Mouse (Mus musculus): ENCODE measurements around the gene Evl.
"Not testable (repeated sequence)": the region's sequence is repeated elsewhere in the genome, so short reads cannot be mapped to it uniquely, and the experiment has no call there.

Evl gene

DNA sequence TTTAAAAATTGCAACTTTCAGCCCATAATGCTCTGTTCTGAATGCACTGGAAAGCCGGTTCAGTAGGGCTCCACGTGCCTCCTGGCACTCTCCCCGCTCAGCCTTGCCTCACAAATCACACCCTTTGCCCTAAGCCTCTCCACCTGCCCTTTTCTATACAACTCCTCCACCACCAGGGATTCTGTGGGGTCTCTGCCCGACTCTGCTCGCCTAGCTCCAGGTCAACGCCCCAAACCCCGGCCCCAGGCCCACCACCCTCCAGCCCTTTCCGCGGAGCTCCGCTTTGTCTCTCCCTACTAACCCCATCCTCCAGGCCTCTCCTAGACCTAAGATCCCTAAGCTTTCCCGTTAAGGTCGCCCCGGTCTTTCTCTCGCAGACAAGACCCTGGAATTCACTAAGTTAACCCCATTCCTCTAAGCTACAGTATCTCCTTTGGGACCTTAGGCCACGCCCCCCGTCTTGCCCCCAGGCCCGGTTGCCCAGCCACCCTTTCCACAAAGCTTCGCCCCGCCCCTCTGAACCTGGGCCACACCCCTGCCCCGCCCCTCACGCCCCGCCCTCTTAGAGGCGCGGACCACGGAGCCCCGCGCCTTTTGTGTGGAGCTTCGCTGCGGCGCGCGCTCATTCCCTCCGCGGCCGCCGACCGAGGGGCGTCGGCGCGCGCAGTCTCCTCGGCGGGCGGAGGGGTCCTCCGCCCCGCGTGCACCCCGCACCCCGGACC is at the start of gene Evl:
Evl (plus strand) TSS at position 601 of the 722 bp plus-strand sequence.
- peak; percentile 60 for DNase-seq (ENCODE audit: low spot score)

DNA sequence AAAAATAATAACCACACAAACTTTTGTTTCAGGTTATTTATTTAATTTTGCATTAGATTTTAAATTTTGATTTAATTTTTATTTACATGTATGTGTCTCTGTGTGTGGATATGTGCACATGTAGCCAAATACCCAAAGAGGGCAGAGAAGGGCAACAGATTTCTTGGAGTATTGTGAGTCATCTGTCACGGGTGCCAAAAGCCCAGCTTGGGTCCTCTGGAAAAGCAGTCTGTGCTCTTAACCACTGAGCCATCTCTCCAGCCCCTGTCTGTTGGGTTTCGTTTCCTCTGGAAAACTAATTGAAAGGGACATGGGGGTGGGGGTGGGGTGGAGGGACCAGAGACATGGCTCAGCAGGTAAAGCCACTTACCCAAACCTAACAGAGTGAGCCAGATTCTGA is 48.7 kb upstream of the Evl start:
- no peak for DNase-seq (ENCODE audit: low spot score)

GRCm38 (mm10) chr12:108507046-108507445 is 47.5 kb upstream of the Evl start:
- DNase-seq (ENCODE audit: low spot score): not testable (repeated sequence)

DNA sequence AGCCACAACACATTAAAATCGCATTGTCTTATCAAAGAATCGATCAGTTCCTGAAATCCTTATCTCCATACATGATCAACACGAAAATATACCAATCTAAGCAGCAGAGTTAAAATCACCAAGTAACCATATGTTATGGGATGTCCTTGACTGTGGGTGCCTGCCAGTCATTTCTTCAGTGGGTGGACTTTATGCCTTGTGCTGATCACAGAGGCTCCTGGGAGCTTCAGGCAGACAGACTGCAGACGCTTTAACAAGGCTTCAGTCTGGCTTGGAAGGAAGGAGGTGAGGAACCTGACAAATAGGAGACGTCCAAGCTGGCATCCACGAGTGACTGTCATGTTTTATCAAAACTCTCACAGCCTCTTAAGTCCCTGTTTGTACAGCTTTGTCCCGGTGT is 43.9 kb upstream of the Evl start:
- DNase-seq (ENCODE audit: low spot score): no peak

GRCm38 (mm10) chr12:108511009-108511408 is 43.5 kb upstream of the Evl start:
- no peak for DNase-seq (ENCODE audit: low spot score)

DNA sequence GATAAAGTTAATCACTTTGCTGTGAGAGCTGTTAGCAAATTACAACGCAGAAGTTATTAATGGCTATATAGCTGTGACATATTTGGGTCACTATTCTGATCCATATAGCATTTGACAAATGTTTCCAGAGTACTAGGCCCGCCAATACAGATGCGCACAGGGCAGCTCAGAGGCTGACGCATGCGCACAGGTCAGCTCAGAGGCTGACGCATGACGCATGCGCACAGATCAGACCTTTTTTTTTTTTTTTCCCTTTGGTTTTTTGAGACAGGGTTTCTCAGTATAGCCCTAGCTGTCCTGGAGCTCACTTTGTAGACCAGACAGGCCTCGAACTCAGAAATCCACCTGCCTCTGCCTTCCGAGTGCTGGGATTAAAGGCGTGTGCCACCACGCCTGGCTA is 39.1 kb upstream of the Evl start:
- DNase-seq (ENCODE audit: low spot score): no peak

DNA sequence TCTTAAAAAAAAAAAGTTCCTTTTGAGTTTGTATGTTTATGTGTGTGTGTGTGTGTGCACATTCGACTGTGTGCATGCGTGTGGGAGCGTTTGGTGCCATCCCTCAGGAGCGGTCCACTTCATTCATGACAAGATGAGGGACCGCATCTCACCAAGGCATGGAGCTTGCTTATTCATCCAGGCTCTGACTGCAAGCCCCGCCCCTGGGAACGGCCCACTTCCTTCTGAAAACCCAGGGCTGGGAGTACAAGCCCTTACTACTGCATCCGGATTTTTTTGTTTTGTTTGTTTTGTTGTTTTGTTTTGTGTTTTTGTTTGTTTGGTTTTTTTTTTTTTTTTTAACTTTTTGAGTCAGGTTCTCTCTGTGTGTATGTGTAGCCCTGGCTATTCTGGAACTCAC is 35.1 kb upstream of the Evl start:
- no peak for DNase-seq (ENCODE audit: low spot score)

- no peak for DNase-seq (ENCODE audit: low spot score)
These were observed 25.3 kb upstream of the Evl start for GRCm38 (mm10) chr12:108529214-108529613.

DNA sequence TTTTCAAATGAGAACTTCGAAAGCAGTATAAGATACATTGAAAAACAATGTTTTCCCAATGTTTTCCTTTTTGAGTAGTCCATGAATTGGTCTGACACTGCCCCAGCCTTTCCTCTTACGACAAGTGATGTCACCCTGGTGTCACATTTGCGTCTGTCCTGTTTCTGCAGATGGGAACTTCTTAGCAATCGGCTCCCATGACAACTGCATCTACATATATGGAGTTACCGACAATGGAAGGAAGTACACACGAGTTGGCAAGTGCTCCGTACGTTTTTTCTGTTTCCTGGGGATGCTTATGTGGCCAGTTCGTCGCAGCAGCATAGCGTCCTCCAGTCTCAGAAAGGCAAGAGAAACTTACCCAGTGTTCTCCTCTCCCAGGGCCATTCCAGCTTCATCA is 20.0 kb upstream of the Evl start:
- no peak for DNase-seq (ENCODE audit: low spot score)

DNA sequence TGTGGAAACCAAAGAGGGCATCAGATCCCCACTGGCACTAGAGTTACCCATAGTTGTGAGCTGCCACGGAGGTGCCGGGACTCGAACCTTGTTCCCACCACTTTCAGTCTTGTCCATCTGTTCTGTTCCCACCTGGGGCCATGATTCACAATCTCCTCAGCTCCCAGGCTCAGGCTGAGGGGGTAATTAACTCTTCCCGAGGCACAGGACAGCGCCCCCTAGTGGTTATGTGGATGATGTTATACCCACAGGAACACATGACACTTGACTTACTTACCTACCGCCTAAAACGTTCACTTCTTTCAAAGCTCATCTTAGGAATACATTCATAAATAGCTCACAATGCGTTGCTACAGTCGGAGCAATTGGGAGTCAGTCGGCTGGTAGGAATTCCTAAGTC is 18.1 kb upstream of the Evl start:
- no peak for DNase-seq (ENCODE audit: low spot score)

DNA sequence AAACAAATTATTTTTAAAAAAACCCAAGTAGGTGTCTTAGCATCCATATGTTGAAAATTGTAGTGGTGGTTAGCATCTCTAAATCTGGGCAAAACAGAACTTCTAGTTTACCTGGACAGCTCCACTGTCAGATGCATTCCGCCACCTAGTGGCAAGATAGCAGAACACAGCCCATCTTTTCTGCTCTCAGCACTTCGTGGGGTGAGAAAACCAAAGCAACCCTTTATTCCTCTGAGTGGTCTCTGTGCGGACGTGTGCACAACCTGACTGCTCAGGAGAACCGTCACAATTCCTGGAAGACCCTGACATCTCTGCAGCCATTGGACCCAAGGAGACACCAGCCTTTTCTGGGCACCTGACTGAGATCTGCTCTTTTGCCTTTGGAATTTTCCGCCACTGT is 13.4 kb upstream of the Evl start:
- DNase-seq (ENCODE audit: low spot score): no peak

DNA sequence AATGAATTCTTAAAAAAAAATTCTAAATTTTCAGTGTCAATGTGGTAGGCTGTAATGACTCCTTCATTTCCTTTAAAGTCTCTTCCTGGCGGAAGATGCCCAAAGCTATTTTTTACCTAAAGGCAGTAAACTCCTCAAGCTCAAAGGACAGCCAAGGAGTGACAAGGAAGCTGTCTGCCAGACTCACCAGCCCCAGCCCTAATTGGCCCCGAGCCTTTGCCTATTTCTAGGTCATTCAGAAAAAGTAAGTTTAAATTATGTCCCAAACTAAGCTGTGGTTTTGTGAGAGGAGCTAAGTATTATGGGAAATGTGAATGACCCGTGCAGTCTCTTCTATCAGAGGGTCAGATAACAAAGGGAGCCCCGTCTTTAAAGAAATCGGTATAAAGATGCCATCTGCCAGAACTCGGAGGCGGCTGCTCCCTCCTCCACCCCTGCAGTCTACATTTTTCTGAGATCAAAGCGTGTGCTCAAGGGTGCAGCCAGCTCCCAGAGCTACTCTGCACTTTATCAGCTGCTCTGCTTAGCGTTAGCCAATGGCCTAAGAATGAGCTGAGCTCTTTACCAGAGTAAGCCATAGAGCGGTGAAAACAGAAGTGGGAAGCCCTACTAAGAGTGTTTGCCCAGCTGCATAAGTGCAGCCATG is 7.9 kb upstream of the Evl start:
- no peak for DNase-seq (ENCODE audit: low spot score)

DNA sequence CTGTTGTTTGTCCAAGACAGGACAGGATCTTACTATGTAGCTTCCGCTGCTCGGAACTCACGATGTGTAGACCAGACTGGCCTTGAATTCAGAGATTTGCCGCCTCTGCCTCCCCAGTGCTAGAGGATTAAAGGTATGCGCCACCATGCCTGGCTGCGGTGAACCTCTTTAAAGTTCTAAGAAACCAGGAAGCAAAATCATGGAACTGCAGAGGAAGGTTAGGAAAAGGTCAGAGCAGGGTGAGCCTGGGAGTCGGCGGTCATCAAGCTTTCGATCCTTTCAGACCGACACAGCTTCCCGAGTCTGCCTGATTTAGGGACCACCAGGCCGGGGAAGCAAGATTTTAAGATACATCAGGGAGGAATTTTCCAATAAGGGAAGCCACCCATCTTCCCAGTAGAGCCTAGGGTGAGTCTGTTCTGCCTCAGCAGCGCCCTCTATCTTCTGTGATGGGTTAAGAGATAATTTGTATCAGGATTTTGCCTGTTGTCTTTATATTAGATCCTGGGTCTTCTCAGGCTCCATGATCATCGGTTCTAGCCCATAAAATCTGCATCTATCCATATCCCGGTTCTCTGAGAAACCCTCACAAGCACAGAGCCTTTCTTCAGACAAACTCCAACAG is 7.2 kb upstream of the Evl start:
- DNase-seq (ENCODE audit: low spot score): no peak

GRCm38 (mm10) chr12:108551731-108552130 is 2.8 kb upstream of the Evl start:
- DNase-seq (ENCODE audit: low spot score): no peak

- DNase-seq (ENCODE audit: low spot score): no peak
These were observed 1.4 kb upstream of the Evl start for GRCm38 (mm10) chr12:108553079-108553478.

DNA sequence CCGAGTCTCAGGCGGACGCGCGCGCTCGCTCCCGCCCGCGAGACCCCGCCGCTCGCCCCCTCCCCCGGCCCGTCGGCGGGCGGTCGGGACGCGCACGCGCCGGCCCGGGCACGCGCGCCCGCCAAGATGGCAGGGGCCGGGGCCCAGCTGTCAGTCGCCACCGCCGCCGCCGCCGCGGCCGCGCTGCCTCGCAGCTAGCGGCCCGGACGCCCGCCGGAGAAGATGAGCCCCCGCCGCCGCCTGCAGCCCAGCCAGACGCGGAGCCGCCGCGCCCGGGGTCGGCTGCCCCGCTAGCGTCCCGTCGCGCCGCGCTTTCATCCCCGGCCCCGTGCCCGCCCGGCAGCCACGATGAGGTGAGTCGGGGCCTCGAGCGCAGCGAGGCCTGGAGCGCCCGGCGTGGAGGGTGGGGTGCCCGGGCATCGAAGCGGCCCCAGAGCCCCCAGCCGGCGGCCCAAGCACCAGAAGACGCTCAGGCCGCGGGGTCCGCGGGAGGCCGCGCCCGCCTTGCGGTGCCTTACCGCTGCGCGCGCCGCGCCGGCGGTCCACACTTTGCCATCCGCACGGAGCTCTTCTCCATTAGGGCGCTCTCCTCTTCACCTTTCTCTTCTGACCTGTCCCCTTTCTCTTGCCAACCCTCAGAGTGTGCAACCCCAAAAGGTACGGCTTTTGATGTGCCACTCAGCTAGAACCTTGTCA is 489 bp downstream of the Evl start:
- peak; percentile 38 for DNase-seq (ENCODE audit: low spot score)

- no peak for DNase-seq (ENCODE audit: low spot score)
These were observed 3.7 kb downstream of the Evl start for GRCm38 (mm10) chr12:108558194-108558593.

DNA sequence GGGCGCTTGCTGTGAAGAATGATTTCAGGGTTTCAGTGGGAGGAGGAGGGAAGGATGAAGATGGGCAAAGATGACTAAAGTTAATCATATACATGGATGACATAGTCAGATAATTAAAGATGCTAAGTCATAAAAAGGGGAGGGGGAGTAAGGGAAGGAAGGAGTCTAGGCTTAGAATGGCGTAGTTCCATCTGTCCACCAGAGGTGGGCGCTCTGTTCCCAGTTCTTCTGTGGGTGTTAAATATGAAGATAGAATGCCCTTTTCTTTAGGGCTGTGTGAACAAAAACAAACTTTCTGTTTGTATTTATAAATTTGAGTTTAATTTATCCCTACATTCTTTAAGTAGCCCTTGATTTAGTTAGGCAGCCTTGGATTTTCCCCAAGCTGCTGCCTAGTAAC is 8.7 kb downstream of the Evl start:
- DNase-seq (ENCODE audit: low spot score): no peak

GRCm38 (mm10) chr12:108564910-108565506 is 10.5 kb downstream of the Evl start:
- DNase-seq (ENCODE audit: low spot score): no peak

- no peak for DNase-seq (ENCODE audit: low spot score)
These were observed 24.8 kb downstream of the Evl start for GRCm38 (mm10) chr12:108579156-108579871.

DNA sequence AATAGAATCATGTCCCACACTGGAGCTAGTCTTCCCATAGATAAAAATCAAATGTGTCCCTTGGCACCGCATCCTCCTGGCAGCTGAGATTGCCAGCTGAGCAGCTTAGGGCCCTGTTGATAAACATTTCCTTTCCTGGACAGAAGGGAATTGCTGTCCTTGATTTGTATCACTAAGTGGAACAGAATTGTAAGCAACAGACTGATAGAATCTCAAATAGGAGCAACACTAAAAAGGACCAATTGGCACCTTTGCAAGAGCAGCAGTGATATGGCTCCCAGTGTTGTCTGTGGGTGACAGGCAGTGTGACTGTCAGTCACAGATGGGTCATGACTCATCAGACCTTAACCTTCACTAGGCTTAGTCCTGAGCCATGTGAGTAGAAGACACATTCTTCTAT is 29.3 kb downstream of the Evl start:
- DNase-seq (ENCODE audit: low spot score): no peak

- no peak for DNase-seq (ENCODE audit: low spot score)
These were observed 35.6 kb downstream of the Evl start for GRCm38 (mm10) chr12:108590131-108590530.
